Mouse (Mus musculus): ENCODE measurements around the gene Schip1.

Schip1 gene

DNA sequence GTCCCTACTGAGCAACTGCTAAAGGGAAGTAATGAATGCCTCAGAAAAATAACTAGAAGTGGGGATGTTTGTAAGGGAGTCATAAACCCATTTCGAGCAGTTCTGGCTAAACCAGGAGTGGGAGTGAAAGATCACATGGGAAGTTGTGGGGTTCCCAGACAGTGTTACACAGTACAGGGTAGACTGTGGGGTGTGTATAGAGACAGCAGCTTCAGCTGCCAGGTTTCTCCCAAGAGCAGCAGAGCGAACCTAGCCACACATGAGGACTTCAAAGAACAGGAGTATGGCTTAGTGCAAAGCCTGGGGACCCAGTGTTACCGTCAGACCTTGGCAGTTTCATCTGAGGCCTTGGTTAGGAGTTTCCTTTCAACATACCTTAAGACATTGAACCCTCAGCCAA lies 568.1 kb downstream of the Schip1 start:
- DNase-seq: no peak

DNA sequence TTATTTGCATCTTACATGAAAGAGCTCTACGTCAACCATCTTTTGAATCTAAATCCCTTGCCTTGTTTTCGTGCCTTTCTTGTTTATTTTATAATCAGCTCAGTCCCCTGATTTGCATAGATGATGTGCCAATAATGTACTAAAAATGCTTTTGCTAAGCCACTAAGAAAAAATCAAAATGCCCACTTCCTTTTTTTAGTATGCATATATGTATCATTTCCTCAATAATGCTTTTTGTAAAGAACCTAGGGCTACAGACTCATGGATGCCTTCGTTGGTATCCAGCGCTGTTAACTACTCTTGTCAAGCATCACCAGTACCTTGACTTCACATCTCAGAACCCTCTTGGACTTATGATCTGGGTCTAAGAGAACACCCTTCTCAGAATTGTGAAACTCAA lies 569.0 kb downstream of the Schip1 start:
- DNase-seq: no peak

DNA sequence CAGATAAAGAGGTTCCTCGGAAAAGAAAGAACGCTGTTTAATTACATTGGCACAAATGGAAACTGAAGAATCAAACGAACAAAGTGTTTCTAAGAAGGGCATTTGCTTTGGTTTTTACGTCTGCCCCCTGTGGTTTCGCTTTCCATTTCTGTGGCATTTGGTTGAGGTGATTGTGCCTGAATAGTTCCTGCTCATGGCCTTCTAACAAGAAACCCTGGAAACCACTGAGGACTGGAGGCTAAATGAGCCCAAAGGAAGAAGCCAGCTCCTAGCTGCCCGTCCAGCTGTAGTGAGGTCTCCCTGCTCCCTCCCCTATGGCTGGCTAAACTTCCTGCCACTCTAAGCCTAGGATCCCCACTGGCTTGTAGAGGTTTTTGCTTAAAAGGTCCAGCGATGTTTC lies 573.4 kb downstream of the Schip1 start:
- no peak for DNase-seq

DNA sequence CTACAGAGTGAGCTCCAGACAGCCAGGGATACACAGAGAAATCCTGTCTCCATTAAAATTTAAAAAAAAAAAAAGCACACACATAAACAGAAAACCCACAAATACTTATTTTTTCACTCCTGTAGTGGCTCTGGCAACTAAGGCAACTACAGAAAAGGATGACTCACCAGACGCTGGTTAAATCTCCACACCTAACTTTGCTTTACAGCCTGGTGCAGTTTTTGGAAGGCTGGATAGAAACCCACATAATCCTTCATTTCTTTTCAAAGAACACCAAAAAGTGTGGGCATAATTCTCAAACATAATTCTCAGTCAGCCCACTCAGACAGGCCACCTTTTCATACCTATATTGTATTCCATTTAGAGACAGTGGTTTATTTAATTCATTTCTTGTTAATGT lies 574.1 kb downstream of the Schip1 start:
- DNase-seq: no peak

DNA sequence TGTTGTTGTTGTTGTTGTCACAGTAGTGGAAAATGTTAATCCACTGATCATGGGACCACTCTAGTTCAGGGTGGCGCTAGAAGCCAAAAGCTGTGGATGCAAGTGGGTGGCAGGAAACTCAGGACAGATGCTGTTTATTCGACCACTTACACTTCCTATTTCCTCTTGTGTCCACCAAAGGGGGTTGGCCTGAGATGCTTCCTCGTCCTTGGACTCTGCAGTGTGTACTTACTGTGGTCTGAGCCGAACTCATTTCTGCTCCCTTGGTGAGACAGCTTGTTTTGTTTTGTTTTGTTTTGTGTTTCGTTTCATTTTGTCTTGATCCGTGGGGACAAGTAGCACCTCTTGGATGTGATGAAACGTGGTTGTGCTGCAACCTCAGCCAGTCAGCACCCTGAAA lies 578.3 kb downstream of the Schip1 start:
- no peak for DNase-seq

DNA sequence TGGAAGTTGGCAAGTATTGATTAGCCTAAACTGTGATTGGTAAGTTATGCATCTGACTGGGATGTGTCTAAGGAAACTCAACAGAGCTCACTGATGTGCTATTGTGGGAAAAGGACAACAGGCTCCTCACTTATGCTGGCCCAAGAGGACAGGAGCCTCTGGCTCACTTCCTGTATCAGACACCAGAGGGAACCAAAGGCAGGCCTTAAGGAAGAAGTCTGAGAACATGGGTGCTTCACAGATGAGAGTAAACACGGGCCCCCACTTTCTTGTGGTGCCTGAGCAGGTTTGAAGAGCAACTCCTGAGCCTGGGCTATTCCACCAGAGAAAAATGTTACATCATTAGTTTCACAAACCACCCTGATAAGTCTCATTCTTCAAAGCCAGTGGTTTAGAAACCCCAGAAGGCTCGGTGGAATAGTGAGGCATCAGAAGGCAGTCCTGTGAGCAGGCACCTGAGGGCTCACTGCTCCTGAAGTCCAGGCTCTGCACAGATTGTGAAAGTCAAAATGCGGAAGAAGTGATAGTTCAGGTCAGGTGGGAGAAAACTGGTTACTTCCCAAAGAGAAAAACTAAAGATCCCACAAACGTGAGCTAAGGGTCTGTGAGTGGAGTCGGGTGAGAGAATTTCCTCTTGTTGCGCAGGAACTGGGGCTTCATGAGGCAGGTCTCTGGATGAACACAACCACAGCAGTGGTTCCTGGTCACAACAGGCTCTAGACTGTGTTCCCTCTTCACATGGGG lies 582.0 kb downstream of the Schip1 start:
- DNase-seq: peak in 1 of 2 experiments; percentile 31

DNA sequence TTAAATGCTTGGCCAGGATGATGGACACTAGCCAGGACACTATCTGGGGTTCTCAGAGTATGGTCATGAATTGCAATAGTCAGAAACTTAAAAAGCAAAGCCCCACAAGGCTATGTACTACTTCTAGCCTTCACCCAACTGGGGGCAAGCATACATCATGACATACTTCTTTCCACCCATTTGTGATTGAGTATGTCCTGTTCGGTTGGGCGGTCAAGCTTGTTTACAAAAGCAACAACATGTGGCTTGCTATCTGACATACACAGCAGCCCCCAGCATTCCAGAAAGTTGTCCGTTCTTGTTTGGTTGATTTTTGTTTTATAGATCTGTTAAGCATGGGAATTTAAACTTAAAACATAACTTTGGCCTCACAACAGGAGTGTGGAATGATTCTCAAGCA lies 582.7 kb downstream of the Schip1 start:
- no peak for DNase-seq

DNA sequence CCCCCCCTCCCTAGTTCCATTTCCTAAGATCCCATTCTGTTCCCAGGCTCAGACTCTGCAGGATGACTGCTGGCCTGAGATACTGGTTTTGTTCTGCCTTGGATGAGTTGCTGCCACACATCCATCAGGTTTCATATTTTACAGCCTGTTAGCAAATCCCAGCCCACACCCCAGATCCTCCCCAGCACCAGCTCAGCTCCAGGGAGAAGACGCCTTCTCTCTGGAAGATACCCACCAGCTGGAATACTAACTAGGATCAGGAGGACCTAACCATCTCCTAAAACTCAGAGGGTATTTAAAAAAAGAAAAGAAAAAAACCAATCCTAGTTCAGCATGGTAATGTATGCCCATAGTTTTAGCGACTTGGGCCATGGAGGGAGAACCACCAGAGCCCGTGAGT lies 585.6 kb downstream of the Schip1 start:
- no peak for DNase-seq

DNA sequence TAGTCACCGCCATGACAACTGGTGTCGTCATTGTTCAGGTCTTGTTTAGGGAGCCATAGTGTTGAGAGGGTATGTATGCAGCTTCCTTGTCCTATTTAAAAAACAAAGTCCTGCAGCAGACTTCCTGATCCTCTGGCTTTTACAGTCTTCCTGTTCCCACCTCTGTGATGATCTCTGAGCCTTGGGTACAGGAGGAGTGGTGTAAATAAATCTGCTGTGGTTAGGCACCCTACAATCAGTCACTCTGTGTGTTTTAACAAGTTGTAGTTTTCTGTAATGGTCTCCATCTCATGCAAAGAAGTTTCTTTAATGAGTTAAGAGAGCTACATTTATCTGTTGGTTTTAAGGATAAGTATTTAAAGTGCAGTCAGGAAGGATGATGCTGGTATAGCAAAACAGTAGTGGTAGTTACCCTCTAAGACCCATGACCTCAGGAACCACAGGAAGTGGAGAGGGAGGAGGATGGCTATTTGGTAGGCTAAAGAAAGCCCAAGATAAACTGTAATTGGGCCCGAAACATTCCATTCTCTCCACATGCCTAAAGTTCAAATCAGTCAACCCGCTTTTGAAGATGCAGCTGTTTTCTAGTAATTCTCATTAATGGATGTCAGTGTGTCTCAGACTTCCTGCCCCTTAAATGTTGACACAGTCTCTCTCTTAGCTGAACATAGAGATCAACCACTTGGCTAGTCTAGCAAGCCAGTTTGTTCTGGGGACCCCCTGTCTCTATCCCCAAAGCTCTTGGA lies 592.2 kb downstream of the Schip1 start:
- DNase-seq: no peak

DNA sequence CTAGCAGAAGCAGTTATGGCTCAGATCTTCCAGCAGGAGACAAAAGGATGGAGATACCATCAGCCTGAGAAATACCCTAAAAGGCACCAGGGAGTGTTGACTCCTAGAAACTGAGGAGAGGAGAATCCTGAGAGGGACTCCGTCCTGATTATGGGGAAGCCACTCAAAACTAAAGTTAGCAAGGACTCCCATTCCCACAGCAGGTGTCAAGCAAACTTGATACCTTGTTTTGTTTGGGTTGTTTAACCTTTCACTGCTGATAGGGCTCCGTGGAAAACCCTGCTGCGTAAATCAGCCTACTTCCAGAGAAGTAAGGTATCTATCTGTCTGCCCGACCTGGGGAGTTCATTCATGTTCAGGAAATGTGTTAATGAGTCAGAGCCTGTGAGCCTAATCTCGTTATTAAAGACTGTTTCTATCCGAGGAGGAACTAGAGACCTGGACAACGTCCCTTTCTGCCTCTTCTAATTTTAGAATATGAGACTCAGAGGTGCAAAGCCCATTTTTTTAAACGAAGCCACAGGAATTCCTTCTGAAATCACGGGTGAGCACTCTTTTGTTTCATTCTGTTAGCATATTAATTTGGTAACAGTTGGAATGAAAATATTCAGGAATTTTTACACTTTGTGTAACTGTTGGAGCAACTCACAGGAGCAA lies 593.1 kb downstream of the Schip1 start:
- DNase-seq: no peak

DNA sequence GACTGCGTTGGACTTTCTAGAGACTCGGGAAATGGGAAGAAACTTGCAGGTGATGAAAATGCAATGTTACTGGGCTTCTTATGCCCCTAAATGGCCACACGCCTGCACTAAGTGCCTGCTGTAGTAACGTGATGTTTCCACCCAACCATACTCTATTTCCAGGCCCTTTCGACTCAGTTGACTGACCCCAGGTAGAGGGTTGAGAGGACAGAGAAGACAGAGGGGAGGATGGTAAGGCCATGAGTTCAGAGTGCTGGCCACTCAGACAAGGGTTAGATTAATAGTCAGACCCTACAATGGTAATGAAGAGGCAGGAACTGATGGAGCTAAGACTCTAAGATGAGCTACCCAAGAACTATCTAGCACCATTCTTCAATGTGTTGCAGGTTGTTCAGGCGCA lies 595.4 kb downstream of the Schip1 start:
- no peak for DNase-seq

DNA sequence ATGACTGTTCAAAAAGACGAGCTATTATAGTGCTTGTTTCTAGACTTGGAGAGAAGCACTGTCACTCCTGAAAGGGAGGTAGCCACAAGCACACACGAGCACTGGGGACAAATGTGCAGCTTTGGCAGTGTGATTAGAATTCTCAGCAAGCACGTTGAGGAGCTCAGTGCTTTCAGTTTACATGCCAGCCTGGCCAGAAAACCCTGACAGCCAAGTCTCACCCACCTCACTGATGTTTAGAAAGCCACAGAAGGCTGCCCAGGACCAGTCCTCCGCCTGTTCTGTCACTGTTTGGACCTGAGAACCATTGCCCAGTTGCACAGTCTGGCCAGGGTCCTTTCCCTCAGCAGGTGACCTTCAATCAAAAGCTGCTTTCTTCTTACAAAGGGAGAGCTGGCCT lies 595.9 kb downstream of the Schip1 start:
- no peak for DNase-seq

DNA sequence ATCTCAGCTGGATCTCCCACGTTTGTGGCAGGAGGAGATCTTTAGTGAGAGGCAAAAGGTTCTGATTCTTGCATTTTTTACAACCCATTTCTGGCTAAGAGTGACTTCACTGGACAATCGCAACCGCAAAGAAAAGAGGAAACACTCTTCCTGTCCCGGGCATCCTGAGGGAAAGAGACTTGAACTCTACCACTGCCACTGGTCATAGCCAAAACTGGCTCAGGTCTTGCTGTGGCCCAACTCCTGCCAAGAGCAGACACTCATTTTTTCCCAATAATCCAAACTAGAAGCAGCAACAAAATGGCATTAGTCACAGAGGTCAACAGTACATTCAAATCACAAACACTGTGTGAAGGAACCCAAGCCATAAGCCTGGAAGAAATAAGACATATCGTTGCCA lies 597.8 kb downstream of the Schip1 start:
- no peak for DNase-seq

DNA sequence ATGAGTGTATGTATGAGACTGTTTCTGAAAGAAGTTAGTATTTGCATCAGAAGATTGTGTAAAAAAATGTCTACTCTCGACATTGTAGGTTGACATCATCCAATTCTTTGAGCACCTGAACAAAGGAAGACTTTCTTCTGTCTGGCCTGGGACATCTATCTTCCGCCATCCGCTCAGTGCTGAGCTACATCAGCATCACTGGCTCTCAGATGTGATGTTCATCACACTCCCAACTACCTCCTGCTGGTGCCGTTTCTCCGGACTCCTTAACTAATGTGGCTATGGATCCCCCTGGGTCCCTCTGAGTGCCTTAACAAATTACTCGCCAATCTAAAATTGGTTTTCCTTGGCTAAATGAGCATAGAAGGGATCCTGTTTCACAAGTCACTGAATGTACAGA lies 599.7 kb downstream of the Schip1 start:
- DNase-seq: no peak

DNA sequence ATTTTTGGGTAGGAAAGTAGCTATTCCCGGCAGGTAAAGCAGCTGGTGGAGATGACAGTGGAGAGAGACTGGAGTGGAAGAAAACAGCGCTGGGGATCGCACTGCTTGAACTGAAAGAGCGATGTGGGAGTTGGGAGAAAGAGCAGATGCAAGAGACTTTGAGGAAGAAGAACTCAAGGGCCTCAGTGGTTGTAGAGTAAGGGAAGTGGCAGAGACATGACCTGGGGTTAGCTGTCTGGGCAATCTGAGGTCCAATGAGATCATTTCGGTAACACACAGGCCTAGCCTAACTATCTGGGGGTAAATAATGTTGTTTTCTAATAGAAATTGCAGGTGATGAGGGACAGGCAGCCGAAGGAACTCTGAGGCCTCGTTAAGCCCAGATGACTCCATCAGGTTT lies 601.8 kb downstream of the Schip1 start:
- no peak for DNase-seq

DNA sequence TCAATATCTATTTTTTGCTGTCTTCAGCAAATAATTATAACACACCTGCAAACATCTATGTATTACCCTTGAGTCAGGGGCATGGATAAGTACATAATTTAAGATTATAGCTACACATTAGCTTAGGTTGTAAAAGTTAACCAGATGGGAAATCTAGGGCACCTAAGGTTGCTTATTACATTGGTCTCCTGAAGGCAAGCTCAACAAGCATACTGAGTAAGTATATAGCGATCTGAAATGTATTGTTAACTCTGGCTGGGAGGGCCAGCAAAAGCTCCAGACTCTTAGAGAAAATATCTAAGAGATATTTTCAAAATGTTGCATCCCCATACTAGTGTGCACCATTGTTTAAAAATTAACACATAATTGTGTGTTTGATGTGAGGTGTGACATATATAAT lies 603.2 kb downstream of the Schip1 start:
- DNase-seq: no peak

DNA sequence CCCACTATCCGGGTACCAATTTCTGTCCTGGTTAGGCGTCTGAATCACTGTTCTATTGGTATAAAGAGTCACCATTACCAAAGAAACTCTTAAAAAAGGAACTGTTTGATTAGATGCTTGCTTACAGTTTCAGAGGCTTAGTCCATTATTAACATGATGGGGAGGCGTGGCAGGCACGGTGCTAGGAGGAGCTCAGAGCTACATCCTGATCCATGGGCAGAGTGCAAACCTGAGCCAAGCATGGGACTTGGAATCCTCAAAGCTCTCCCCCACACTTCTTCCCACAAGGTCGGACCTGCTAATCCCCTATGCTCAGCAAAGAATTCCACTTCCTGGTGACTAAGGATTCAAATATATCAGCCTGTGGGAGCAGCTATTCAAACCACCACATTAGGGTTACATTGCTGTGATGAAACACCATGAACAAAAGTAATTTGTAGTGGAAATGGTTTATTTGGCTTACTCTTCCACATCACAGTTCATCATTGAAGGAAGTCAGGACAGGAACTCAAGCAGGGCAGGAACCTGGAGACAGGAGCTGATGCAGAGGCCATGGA lies 604.9 kb downstream of the Schip1 start:
- DNase-seq: no peak

DNA sequence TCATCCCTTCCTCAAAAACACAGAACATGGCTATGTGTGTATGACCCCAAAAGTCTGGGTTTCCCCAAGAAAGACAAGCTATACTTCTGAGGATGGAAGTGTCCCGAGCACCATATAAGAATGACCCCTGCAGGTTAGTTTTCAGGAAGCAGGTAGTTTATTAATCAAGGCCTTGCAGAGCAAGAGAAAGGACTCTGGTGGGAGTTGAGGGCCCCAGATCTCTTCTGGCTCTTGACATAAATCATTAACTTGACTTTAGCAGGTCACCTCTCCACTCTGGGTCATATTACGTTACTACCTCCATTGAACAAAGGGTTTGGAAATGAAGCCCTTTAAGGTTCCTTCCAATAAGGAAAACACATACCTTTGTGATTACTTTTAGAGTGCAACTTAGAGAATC lies 610.1 kb downstream of the Schip1 start:
- no peak for DNase-seq

DNA sequence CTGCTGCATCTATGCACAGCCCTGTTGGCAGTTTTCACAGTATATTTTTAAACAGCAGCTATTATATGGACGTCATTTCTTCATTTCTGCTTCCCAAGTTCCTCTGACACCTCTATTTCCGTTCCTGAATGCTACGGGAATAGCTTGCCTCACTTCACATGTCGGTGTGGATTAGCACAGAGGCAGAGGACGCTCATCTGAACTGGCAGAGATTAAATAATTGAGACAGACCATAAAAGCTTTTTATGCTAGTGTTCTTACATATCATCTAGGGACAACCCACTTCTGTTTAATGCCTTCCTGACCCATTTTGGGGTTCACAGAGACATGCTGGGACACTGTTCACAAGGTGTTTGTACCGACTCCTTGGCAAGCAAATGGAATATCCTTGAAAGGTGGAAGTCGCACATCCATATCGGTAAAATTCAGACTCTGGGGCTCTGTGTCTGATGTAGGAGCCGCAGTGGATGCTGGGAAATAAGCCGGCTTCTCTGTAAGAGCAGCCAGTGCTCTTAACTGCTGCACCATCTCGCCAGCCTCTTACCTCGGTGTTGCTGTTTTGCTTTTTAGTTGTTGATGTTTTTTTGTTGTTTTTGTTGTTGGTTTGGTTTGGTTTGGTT lies 610.7 kb downstream of the Schip1 start:
- no peak for DNase-seq
